Mouse (Mus musculus): ENCODE results near the gene Zar1l. TPM values are rescaled to one million over a fixed set of nuclear protein-coding genes. Genes with fewer than 3 reads are reported as not detected.

The Zar1l gene
- total and polyA plus RNA-seq, 2 experiments from 2014 or later, result not detected

GRCm38 (mm10) chr5:150478612-150479011, 39.4 kb downstream of the Zar1l start:
- Histone ChIP-seq H3K9me3 (ENCODE audit: low read length) (no peaks in the 10 kb centered on the region), H3K4me2 (ENCODE audit: low read depth, low read length, poor library complexity, severe bottlenecking) (no peak overlapping the region), H3K27me3 (ENCODE audit: insufficient read depth, low read length) (no peaks in the 10 kb centered on the region), H3K4me3 (ENCODE audit: low read depth, low read length) (no peak overlapping the region), H3K4me1 (ENCODE audit: insufficient read depth, low read length) (no peaks in the 10 kb centered on the region), H3K36me3 (ENCODE audit: insufficient read depth, low read length) (peaks cover 40% of the 10 kb centered on the region), H3K27ac (ENCODE audit: low read depth, low read length) (no peak overlapping the region), H3K9ac (replicated peaks; ENCODE audit: low read length, poor library complexity, severe bottlenecking) (no peak overlapping the region)
- no peak for DNase-seq (ENCODE audit: low spot score)
- 81% methylated on average over 4 of the region's 4 CpGs for WGBS
- ATAC-seq (ENCODE audit: low FRiP score), result no peak
- TF ChIP-seq CTCF (IDR thresholded peaks at IDR 0.05), result no peak

- TF ChIP-seq CTCF (IDR thresholded peaks at IDR 0.05), result no peak
- ATAC-seq (ENCODE audit: low FRiP score), result no peak
Measured at GRCm38 (mm10) chr5:150477364-150477763, 40.6 kb downstream of the Zar1l start.

GRCm38 (mm10) chr5:150468431-150468830, 49.5 kb downstream of the Zar1l start:
- 80% methylated on average over 6 of the region's 6 CpGs for WGBS
- Histone ChIP-seq H3K4me3 (ENCODE audit: low read depth, low read length) (no peak overlapping the region), H3K27ac (ENCODE audit: low read depth, low read length) (no peak overlapping the region), H3K9ac (replicated peaks; ENCODE audit: low read length, poor library complexity, severe bottlenecking) (no peak overlapping the region), H3K4me2 (ENCODE audit: low read depth, low read length, poor library complexity, severe bottlenecking) (no peak overlapping the region), H3K27me3 (ENCODE audit: insufficient read depth, low read length) (no peaks in the 10 kb centered on the region), H3K4me1 (ENCODE audit: insufficient read depth, low read length) (no peaks in the 10 kb centered on the region), H3K9me3 (ENCODE audit: low read length) (no peaks in the 10 kb centered on the region), H3K36me3 (ENCODE audit: insufficient read depth, low read length) (peaks cover 41% of the 10 kb centered on the region)
- no peak for TF ChIP-seq CTCF (IDR thresholded peaks at IDR 0.05)
- ATAC-seq (ENCODE audit: low FRiP score), result no peak
- no peak for DNase-seq (ENCODE audit: low spot score)

More at GRCm38 (mm10) chr5:150477364-150477763, 40.6 kb downstream of the Zar1l start:
- WGBS, result 78% methylated on average over 4 of the region's 4 CpGs
- Histone ChIP-seq H3K4me2 (ENCODE audit: low read depth, low read length, poor library complexity, severe bottlenecking) (no peak overlapping the region), H3K9ac (replicated peaks; ENCODE audit: low read length, poor library complexity, severe bottlenecking) (no peak overlapping the region), H3K27ac (ENCODE audit: low read depth, low read length) (no peak overlapping the region), H3K27me3 (ENCODE audit: insufficient read depth, low read length) (no peaks in the 10 kb centered on the region), H3K4me1 (ENCODE audit: insufficient read depth, low read length) (no peaks in the 10 kb centered on the region), H3K4me3 (ENCODE audit: low read depth, low read length) (no peak overlapping the region), H3K36me3 (ENCODE audit: insufficient read depth, low read length) (peaks cover 37% of the 10 kb centered on the region), H3K9me3 (ENCODE audit: low read length) (no peaks in the 10 kb centered on the region)
- no peak for DNase-seq (ENCODE audit: low spot score)

- H3K27me3 ChIP-seq (ENCODE audit: insufficient read depth, low read length), result no peaks in the 10 kb centered on the region
- ATAC-seq (ENCODE audit: low FRiP score) (no peak), DNase-seq (ENCODE audit: low spot score) (peak; percentile 60)
- 74% methylated on average over 12 of the region's 12 CpGs for WGBS
- TF ChIP-seq CTCF (IDR thresholded peaks at IDR 0.05), result no peak
- no peak overlapping the region for H3K9ac ChIP-seq (replicated peaks; ENCODE audit: low read length, poor library complexity, severe bottlenecking)
- no peaks in the 10 kb centered on the region for H3K4me1 ChIP-seq (ENCODE audit: insufficient read depth, low read length)
- peaks cover 31% of the 10 kb centered on the region for H3K36me3 ChIP-seq (ENCODE audit: insufficient read depth, low read length)
- H3K9me3 ChIP-seq (ENCODE audit: low read length), result no peaks in the 10 kb centered on the region
- H3K4me2 ChIP-seq (ENCODE audit: low read depth, low read length, poor library complexity, severe bottlenecking), result no peak overlapping the region
- no peak overlapping the region for H3K4me3 ChIP-seq (ENCODE audit: low read depth, low read length)
- no peak overlapping the region for H3K27ac ChIP-seq (ENCODE audit: low read depth, low read length)
Measured at GRCm38 (mm10) chr5:150466132-150466531, 51.8 kb downstream of the Zar1l start.

- Histone ChIP-seq H3K9me3 (ENCODE audit: low read length) (no peaks in the 10 kb centered on the region), H3K27me3 (ENCODE audit: insufficient read depth, low read length) (no peaks in the 10 kb centered on the region), H3K27ac (ENCODE audit: low read depth, low read length) (no peak overlapping the region), H3K4me3 (ENCODE audit: low read depth, low read length) (no peak overlapping the region), H3K36me3 (ENCODE audit: insufficient read depth, low read length) (peaks cover 25% of the 10 kb centered on the region), H3K4me2 (ENCODE audit: low read depth, low read length, poor library complexity, severe bottlenecking) (no peak overlapping the region), H3K9ac (replicated peaks; ENCODE audit: low read length, poor library complexity, severe bottlenecking) (no peak overlapping the region), H3K4me1 (ENCODE audit: insufficient read depth, low read length) (no peaks in the 10 kb centered on the region)
- WGBS, result 78% methylated on average over 6 of the region's 6 CpGs
- no peak for DNase-seq (ENCODE audit: low spot score)
- no peak for TF ChIP-seq CTCF (IDR thresholded peaks at IDR 0.05)
- ATAC-seq (ENCODE audit: low FRiP score), result no peak
Measured at GRCm38 (mm10) chr5:150465218-150465617, 52.7 kb downstream of the Zar1l start.

- no peaks in the 10 kb centered on the region for H3K4me1 ChIP-seq (ENCODE audit: insufficient read depth, low read length)
- no peaks in the 10 kb centered on the region for H3K9me3 ChIP-seq (ENCODE audit: low read length)
- no peak for DNase-seq (ENCODE audit: low spot score)
- no peak overlapping the region for H3K27ac ChIP-seq (ENCODE audit: low read depth, low read length)
- ATAC-seq (ENCODE audit: low FRiP score), result no peak
- TF ChIP-seq CTCF (IDR thresholded peaks at IDR 0.05), result no peak
- 74% methylated on average over 3 of the region's 3 CpGs for WGBS
- no peaks in the 10 kb centered on the region for H3K27me3 ChIP-seq (ENCODE audit: insufficient read depth, low read length)
- H3K4me3 ChIP-seq (ENCODE audit: low read depth, low read length), result no peak overlapping the region
- H3K4me2 ChIP-seq (ENCODE audit: low read depth, low read length, poor library complexity, severe bottlenecking), result no peak overlapping the region
- peaks cover 27% of the 10 kb centered on the region for H3K36me3 ChIP-seq (ENCODE audit: insufficient read depth, low read length)
- H3K9ac ChIP-seq (replicated peaks; ENCODE audit: low read length, poor library complexity, severe bottlenecking), result no peak overlapping the region
Measured at GRCm38 (mm10) chr5:150464721-150465120, 53.2 kb downstream of the Zar1l start.

Data from midbrain, postnatal 0 days (tissue).